Mouse (Mus musculus) adrenal gland, postnatal 25 days (tissue): ENCODE measurements around the gene Zfp683. TPM values are rescaled to one million over a fixed set of nuclear protein-coding genes. Genes with fewer than 3 reads are reported as not detected.

Source experiments
- DNase-seq: peaks from one replicate; pipeline ENCODE4 v3.0.0; 2021; ENCODE audit warnings: mixed read lengths
- long read RNA-seq: library from polyadenylated mRNA; stranded (forward); transcript quantifications from one replicate; pipeline ENCODE4 v2.0.0, GENCODE M21; 2021
- total RNA-seq: library from RNA; stranded (reverse); gene quantifications from 2 replicates; pipeline ENCODE4 v1.2.3, GENCODE M21; 2021

Zfp683 gene
- total RNA-seq, result not detected in 2 replicates
- long read RNA-seq, partial matches to known transcripts, result 1 of 1 reads
- long read RNA-seq, other reads (novel, unspliced or antisense), result 0 of 1 reads

- no peak for DNase-seq
Measured at GRCm38 (mm10) chr4:134053538-134053937, at the start of gene Zfp683. Zfp683 (plus strand) TSS chr4:134053838.

GRCm38 (mm10) chr4:134005581-134006358, 47.9 kb upstream of the Zfp683 start:
- DNase-seq, result no peak

DNA sequence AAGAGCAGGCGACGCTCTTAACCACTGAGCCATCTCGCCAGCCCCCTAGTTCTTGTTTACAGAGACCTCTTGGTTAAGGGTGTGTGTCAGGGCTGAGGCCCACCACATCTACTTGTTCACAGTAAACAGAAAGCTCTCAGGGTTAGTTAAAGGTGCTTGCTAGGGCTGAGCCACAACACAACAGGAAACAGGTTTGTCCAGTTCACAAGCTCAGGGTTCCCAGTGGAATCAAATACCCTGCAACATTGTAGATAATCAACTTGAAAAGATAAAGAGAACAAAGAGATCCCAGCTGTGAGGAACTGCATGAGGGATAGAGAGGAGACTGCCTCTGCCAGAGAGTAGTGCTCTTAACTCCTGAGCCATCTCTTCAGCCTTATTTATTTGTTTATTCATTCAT, 46.8 kb upstream of the Zfp683 start:
- no peak for DNase-seq

DNA sequence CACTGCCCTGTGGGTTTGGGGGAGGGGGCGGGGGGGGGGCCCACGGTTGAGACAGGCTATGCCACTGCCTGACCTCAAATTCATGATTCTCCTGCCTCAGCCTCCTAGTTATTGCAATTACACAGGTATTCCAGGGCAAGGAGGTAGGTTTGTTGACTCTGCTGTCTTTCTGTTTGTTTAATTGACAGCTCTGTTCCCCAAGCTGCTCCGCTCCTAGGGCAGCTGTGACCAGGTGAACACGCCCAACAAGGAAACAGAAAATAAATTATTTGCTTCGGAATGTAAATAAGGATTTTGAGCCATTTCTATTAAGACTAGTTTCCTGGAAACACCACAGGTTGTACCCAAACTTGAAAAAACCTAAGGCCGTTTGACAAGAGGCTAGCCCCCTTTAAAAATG, 43.9 kb upstream of the Zfp683 start:
- DNase-seq, result no peak

DNA sequence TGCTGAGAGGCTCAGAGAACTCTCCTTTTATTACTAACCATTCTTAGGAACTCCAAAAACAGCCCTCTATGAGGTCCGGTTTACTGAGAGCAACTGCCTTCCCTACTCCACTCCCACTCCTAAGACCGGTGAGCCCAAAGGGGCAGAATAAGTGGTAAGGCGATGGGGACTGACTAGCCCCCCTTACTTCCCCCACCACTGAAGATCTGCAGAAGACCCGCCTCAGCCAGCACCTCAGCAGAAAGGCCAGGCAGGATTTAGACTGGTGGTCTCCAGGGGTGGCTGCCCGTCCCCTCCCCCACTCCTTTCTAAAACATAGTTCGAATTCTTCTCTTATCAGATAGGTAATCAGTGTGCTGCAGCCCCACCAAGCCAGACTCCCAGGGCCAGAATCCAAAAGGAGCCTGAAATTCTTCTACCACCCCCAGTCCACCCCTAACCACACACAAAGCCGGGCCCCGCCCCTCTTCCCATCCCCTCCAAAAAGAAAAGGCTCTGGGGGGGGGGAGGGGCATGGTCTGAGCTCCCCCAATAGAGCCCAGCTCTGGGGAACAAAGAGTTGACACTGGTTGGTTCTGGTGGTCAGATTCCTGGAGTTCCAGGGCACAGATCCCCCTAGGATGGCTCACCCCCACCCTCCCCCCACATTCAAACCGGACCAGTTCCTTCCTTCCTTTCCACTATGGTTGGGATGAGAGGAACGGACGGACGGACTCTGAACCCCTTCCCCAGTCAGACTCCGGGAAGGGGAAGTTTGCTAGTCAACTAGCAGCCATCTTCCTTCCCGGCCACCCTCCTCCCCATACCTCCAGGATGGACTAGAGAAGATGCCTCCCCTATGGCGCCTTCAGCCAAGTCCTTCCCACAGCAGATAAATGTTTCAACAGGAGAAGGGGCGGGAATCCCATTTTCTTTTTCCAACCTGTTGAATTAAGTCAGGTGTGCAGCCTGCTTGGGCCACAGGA, 41.9 kb upstream of the Zfp683 start:
- no peak for DNase-seq

DNA sequence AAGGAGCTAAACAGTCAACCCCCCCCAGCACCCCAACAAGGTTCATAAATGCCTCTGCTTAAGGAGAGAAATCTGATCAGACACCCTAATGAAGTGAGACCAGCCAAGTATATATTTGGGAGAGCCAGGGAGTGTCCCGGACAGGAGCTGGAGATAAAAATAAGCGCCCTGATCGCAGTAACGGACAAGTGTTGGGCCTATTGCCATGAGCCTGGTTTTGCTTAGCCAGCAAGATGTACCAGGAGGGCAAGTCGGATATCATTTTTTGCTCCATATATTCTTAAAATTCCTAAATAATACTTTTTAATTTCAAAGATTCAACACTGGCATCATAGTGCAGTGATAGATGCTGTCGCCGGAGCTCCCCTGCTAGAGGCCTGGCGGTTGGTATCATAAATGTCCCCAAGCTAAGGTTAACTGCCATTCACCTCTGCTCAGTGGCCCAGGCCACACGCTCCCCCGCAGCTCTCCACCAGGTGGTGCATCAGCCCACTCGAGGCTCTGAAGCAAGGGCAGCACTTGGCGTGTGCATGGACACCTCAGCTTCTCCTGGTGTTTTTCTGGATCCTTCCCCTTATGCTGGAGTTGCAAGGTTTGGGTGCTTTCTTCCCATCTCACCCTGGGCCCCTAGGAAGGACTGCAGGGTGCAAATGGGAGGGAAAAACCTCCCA, 40.6 kb upstream of the Zfp683 start:
- no peak for DNase-seq

DNA sequence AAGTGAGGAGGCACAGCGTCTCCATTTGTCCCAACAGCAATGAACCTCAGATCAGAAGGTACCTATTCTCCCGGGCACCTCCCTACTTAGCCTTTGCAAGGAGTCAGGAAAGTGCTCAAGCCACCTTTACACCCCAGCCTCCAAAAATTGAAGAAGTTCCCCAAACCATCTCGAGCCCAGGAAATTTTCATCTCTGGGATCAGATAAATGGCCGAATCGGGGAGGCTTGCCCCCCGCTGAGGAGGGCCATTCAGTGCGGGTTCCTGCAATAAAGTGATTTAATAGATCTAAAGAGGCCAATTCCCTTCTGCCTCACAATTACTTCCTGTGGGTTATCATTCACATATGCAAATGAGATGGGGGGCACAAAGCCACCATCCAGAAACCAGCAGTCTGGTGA, 37.4 kb upstream of the Zfp683 start:
- DNase-seq, result no peak

DNA sequence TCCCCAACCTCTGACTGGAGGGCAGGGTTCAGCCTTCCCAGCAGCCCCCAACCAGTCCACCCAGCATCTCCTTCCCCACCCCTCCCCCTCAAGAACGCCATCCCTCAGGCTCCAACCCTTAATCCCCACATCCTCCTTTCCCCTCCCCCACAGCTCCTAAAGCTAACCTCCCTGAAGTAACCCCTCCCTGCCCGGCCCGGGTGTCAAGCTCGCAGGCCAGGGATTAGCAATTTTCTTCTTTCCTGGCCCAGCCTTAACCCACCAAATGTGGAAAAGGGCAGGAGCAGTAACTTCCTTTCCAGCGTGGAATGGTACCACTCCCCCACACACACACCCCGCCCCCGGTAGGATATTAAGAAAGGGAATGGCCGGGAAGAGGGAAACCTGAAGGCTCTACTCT, 36.9 kb upstream of the Zfp683 start:
- no peak for DNase-seq

DNA sequence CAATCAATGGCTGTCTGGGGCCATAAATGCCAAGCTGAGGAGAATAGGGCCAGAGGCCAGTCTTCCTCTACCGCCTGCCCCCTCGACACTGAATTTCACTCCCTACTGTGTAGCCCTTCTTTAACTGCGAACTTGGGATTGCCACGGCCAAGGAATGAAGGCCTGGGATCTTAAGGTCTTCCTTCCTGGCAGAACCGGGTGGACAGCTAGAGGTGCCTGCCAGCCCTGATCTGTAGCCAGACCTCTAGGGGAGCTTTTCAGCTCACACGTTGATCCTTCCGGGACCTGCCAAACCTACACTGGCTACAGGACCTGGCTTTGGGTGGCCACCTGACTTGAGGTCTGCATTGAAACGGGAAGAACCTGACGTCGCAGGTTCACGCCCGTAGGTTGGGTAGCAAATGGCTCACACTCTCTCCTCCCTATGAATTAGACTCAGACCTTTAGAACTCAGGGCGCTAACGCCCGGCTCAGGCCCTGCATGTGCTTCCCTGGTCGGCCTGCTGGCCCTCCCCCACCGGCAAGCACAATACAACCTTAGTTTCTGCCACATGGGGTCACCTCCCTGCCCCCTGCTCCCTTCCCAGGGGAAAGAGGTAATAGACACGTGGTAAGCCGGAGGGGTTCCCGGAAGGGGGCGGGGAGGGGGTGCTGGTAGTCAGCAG, 36.3 kb upstream of the Zfp683 start:
- DNase-seq, result no peak

- DNase-seq, result no peak
Measured at GRCm38 (mm10) chr4:134018038-134018778, 35.4 kb upstream of the Zfp683 start.

DNA sequence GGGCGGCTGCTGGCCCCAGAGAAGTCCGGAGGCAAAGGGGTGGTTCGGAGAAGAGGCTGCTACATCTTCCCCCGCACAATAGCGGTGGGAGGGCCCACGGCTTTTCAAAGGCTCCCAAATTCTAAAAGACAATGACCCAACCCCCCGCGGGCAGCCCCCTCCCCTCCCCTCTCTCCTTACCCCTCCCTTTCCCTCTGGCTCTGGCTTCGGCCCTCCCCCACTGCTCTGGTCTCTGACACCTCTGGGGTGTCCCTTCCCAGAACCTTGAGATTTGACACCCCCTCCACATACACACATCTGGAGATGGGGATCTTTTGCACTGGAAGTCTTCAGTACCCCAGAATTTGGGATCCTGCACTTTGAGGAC, 34.9 kb upstream of the Zfp683 start, which contains the start of gene Lin28a:
Gene Lin28a (minus strand): TSS at position 63 of the 367 bp plus-strand sequence.
- DNase-seq, result no peak

DNA sequence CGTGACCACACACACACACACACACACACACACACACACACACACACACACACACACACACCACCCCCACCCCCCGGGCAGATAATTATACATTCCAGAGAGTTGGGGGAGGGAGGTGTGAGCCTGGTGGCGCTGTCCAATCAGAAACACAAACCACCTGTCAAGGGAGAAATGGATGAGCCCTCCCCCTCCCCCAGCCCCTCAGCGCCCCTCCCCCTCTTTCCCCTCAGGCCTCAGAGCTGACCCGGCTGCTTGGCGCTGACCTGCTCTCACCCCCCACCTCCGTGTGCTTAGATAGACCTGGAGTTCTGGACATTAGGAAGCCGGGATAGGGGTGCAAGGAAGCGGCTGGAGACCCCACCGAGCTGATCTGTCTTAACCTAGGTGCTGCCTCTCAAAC, 34.4 kb upstream of the Zfp683 start:
- no peak for DNase-seq

DNA sequence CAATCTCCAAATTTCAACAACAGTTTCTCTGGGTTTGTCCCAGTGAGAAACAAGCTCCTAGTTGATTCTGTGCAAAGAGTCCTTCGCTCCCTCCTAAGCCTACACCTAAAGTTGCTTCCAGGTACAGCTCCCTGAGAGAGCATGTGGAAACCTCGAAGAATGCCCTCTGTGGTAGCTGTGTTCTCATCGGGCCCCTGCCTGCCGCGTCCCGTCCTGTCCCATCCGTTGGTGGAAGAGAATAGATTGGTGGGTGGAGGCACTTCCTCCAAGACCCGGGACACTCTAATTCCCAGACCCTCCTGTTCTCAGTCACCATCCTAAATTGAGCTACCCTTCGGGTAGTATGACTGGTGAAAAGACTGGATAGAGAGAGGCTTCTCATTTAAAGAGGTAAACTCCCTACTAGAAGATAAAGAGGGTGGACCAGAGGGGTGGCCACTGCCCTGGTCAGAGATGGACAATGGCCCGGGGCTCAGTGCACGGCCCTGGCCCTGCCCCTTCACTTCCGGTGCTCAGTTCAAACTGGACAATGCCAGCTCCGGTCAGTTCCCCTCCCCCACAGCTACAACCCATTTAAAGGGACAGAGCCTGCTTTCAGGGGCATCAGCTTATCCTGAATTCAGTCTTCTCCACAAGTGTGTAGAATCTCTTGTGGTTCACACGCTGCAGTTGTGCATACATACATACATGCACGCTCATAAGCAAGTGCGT, 33.8 kb upstream of the Zfp683 start:
- peak; percentile 7 for DNase-seq

GRCm38 (mm10) chr4:134020621-134021020, 33.0 kb upstream of the Zfp683 start:
- peak; percentile 72 for DNase-seq

DNA sequence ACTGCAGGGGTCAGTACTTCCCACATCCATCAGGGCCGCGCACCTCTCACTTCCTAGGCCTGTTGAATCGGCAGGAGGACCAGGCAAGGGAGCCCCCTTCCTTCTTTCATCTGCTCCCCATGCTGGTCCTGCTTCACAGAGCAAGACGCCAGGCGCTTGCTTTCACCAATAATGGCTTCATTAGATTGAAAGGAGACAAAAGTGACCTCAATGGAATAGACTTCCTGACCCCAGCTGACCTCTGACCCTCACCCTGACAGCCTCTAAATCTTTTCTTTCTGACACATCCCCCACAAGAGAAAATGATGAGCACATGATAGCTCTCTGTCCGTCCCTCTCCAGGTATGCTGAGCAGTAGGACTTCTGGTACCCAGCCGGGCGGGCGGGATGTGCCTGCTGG, 27.8 kb upstream of the Zfp683 start:
- no peak for DNase-seq

DNA sequence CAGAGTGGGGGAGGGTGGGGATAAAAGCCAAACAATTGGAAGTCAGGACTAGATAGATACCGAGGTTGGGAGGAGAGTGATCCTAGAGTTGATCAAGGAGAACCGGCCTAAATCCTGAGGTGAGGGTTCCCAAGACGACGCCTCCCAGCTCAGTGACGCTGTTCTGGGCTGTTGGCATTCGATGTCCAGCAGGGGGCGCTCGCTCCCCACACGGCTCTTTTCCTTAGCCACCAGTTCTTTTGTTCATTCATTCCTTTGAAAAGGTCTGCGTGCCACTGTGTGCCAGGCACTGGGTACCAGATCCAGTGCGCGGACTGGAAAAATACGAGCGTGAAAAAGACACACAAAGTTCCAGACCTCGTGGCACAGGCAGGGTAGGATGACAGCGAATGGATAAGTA, 17.7 kb upstream of the Zfp683 start:
- DNase-seq, result peak; percentile 80

DNA sequence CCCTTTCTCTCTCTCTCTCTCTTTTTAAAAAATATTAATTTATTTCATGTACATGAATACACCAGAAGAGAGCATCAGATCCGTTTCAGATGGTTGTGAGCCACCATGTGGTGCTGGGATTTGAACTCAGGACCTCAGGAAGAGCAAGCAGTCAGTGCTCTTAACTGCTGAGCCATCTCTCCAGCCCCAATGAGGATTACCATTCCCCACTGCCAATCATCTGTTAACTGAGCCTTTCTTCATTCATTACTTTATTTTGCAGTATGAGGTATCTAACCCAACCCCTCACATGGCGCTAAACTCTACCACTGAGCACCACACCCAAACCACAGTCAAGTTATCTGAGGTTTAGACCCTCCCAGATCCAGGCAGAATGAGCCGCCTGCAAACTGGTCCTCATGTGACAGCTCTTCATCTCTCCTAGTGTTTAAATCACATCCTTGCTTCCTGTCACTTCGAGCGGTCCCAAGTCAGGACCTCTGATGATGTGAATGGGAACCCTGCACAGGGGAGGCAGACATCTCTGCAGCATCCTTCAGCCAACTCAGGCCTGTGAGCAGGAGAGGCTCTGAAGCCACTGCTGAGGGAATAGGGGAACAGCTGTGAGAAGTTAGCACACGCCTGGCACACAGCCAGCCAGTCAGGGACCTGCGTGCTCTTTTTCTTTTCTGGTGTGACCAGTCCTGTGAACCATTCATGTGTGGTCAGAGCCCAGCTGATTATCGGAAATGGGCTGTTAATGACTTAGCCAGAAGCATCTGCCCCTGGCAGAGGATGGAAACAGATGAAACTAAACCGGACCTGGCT, 12.1 kb upstream of the Zfp683 start:
- DNase-seq, result no peak

GRCm38 (mm10) chr4:134043041-134043440, 10.6 kb upstream of the Zfp683 start:
- DNase-seq, result no peak

- DNase-seq, result no peak
Measured at GRCm38 (mm10) chr4:134047648-134048047, 6.0 kb upstream of the Zfp683 start.

- DNase-seq, result no peak
Measured at GRCm38 (mm10) chr4:134051912-134052311, 1.7 kb upstream of the Zfp683 start.
